Mouse (Mus musculus) frontal cortex, postnatal 14 days (tissue): ENCODE measurements around the gene Ankrd13c.

Experiments
- DNase-seq, 2 experiments: peaks; one replicate each; pipeline ENCODE4 v3.0.0; 2022; ENCODE audit warnings: low spot score in 2 of 2

Gene Ankrd13c

GRCm38 (mm10) chr3:157952716-157953115 is 5.7 kb downstream of the Ankrd13c start:
- DNase-seq, result no peak

- no peak for DNase-seq
These were observed 8.4 kb downstream of the Ankrd13c start for GRCm38 (mm10) chr3:157955466-157955865.

- no peak for DNase-seq
These were observed 9.2 kb downstream of the Ankrd13c start for GRCm38 (mm10) chr3:157956201-157956600.

- DNase-seq, result no peak
These were observed 10.3 kb downstream of the Ankrd13c start for GRCm38 (mm10) chr3:157957320-157957719.

- DNase-seq, result no peak
These were observed 24.1 kb downstream of the Ankrd13c start for GRCm38 (mm10) chr3:157971151-157971550.

GRCm38 (mm10) chr3:157973236-157973635 is 26.2 kb downstream of the Ankrd13c start:
- no peak for DNase-seq

- no peak for DNase-seq
These were observed 32.6 kb downstream of the Ankrd13c start for GRCm38 (mm10) chr3:157979619-157980018.

GRCm38 (mm10) chr3:157993322-157993721 is 46.3 kb downstream of the Ankrd13c start:
- DNase-seq, result no peak

- no peak for DNase-seq
These were observed 48.7 kb downstream of the Ankrd13c start for GRCm38 (mm10) chr3:157995726-157996125.

GRCm38 (mm10) chr3:157998742-157999369 is 51.8 kb downstream of the Ankrd13c start:
- no peak for DNase-seq

GRCm38 (mm10) chr3:158008647-158009046 is 61.6 kb downstream of the Ankrd13c start:
- DNase-seq, result no peak

GRCm38 (mm10) chr3:158009762-158010320 is 62.8 kb downstream of the Ankrd13c start:
- no peak for DNase-seq

GRCm38 (mm10) chr3:158031371-158031925 is 84.4 kb downstream of the Ankrd13c start:
- peak; percentile 78 to 85 for DNase-seq

GRCm38 (mm10) chr3:158032106-158032505 is 85.1 kb downstream of the Ankrd13c start:
- no peak for DNase-seq

- DNase-seq, result no peak
These were observed 88.8 kb downstream of the Ankrd13c start for GRCm38 (mm10) chr3:158035866-158036265.

GRCm38 (mm10) chr3:158036329-158036988 is 89.4 kb downstream of the Ankrd13c start, which contains the start of the genes Srsf11 and Lrrc40:
Gene Srsf11 (minus strand): TSS chr3:158036639.
Gene Lrrc40 (plus strand): TSS chr3:158036662.
- DNase-seq, result peak; percentile 89 to 93

- no peak for DNase-seq
These were observed 91.1 kb downstream of the Ankrd13c start for GRCm38 (mm10) chr3:158038106-158038505.

- DNase-seq, result no peak
These were observed 93.7 kb downstream of the Ankrd13c start for GRCm38 (mm10) chr3:158040755-158041154.

GRCm38 (mm10) chr3:158049508-158049907 is 102.5 kb downstream of the Ankrd13c start:
- DNase-seq, result no peak
